Mouse (Mus musculus): ENCODE measurements at regions not wholly inside any gene's neighbourhood (a gene's known extent, or its start where the extent isn't known, plus 50 kb on each side); places are given as distances from the start of the nearest gene placed in this dataset.
A peak's percentile ranks its signal among the peaks of the same experiment; 100 is the strongest.

DNA sequence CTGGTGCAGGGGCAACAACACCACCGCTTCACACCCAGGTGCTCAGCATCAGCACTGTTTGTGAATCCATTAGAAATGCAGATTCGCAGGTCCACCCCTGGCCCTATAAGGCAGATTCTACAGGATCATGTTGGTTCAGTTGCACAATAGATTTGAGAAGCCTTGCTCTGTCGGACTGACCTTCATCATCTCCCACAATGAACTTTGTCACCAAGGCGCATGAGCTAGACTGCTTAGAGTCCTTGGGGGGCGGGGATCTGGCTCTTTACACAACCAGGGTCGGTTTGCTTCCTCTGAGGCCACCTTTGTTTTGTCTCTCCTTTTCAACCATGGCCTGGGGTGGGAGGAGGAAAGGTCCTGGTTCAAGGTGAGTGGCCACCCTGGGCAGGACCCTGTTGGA, 209.7 kb downstream of the Igsf11 start:
- DNase-seq = no peak
- intact Hi-C loops (cut with DNase I) = loop anchor here (10.0 kb wide), 1 partner anchor 883 kb away; the partner anchor contains the start of gene Lsamp

DNA sequence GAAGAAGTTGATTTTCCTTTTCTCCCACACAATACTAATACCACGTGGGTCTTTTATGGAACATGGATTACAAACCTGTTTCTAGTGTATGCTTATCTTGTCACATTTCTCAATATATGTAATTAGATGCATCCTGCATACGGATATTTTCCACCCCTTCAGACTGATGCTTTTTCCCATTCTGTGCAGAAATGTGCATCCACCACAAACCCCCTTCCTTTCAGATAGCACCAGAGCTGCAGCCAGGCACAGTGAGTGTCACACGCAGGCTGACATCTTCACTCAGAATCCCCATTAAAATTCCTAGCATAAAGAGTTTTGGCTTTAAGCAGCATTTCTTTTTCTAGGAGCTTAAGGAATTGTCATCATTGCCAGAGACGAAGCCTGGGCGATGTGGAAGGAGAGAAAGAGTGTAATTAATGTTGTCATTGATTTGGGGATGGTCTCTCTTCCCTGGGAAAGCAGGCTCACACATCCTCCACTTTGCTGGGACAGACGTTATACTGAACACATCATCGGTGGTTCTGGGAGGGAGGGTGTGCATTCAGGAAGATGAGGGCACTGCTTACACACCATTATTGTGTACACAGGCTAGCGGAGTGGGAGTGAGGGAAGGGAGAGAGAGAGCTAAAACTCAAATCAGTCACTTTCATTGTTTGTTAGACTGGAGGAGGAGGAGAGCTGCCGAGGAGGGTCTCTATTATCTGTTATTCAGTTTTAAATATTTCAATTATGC, 211.1 kb downstream of the Igsf11 start:
- DNase-seq = no peak
- intact Hi-C loops (cut with DNase I) = loop anchor here (10.0 kb wide), 1 partner anchor 881 kb away; the partner anchor contains the start of gene Lsamp

DNA sequence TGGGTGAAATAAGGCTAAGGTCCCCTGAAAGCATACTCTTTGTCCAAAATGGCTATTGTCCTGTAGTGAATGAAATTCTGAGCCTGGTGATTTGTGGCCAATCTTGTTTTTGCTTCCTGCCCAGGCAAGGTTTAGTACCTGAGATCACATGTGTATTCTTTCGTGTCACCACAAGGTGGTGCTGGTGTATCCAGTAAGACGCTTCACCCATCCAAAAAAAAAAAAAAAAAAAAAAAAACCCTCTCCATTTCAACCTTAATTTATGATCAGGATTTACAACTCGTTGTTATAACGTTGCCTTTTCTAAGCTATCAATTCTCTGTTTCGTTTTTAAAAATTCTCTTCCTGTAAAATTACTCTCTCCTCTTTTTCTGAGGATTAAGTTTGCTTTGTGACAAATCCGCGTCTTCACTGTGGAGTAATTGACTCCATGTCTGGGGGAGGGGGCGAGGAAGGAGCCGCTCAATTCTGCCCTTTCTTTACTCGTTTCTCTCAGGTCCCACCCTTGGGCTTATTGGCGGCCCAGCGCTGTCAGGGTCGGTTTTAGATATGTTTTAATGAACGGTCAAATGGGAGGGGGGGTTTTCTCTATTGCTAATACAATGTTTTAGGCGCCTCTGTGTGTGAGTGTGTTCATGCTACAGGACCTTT, 217.0 kb downstream of the Igsf11 start:
- intact Hi-C loops (cut with DNase I) = loop anchor here (10.0 kb wide), 3 partner anchors 195 to 1855 kb away; partner anchors contain the start of gene Lsamp
- peak; percentile 67 for DNase-seq

DNA sequence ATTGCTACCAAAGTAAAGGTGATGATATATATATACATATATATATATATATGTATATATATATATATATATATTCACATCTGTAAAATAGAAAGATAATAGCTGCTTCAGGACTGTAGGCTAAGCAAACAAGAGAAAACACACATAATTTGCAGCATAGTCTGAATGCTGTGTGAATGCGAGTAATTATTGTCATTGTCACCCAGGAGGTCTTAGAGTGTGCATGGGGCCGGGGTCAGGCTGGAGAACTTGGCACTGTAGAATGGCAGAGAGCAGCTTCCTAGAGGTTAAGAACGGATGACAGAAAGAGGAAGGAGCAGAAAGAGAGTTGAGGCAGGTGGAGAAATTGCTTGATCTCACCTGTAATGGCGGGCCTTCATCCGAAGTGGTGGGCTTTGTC, 217.6 kb downstream of the Igsf11 start:
- DNase-seq = no peak
- intact Hi-C loops (cut with DNase I) = loop anchor here (10.0 kb wide), 2 partner anchors 195 to 1855 kb away; no protein-coding TSS in a partner anchor

DNA sequence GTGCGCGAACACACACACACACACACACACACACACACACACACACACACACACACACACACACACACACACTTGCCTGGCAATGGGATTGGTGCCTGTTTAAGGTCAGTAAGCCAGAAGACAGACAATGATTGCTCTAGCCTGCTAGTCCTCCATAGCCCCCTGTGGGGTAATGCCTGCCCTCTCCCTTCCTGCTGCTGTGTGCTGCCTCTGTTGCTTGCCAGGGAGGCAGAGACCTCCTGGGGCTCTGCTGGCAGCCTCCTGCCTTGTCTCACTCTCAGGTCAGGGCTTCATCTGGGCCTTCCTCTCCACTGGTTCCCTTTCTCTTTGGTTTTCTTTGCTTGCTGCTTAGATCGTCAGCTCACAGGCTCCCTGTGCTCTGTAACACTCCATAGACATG, 225.6 kb downstream of the Igsf11 start:
- DNase-seq = peak; percentile 54
- intact Hi-C loops (cut with DNase I) = loop anchor here (10.0 kb wide), 2 partner anchors 187 to 1847 kb away; no protein-coding TSS in a partner anchor

DNA sequence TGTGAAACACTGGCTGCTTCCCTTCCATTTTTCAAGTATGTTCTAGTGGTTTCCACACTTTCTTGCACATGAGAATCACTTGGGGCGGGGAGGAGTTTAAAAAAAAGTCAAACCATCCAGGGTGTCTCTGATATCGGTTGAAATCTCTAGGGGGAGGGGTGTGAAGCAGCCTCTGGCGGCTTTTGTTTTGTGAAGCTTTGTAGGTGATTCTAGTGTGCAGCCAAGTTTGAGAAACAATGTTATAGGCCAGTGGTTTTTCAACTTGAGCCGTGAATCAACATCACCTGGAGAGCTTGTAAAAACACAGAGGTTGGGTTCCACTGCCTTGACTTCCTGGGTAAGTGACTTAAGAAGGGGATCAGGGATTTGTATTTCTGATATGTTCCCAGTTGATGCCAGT, 227.3 kb downstream of the Igsf11 start:
- no peak for DNase-seq
- intact Hi-C loops (cut with DNase I) = loop anchor here (10.0 kb wide), 2 partner anchors 185 to 1845 kb away; no protein-coding TSS in a partner anchor

DNA sequence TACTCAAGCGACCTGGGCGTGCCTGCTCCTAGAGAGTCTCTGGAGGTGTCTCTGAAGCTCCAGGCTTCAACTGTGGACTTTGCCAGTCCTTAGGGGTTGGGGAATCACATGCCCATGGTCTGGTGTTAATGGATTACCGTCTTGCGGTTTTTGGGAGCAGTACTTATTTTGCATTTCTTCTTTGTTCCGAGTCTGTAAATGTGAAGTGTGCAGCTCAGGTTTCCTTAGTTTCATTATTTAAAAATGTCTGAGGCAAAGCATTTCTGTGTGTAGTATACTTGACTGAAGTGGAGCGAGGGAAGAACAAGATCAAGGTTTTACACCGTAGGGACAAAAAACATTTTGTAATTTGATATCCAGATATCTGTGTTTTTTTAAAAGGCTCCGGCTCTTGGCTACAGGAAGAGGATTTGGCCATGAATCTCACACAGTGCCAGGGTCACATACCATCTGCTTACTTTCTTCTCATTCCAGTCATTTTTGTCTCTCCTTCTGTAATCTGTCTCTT, 231.0 kb downstream of the Igsf11 start:
- intact Hi-C loops (cut with DNase I) = no loop called here
- DNase-seq = no peak

DNA sequence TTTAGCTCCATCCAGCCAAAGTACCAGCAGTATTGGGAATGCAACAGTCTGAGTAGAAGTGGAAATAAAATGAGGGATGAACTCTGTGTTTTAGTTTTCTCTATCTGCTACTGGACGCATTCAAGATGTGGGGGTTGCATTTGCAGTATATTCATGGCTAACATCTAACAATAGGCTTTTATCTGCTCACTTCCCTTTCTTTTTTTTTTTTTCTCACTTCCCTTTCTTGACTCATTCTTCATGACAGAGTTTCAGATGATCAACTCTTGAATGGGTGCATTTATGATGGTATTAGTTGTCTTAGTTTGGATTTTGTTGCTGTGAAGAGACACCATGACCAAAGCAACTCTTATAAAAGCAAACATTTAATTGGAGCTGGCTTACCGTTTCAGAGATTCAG, 240.0 kb downstream of the Igsf11 start:
- DNase-seq = no peak
- intact Hi-C loops (cut with DNase I) = no loop called here

DNA sequence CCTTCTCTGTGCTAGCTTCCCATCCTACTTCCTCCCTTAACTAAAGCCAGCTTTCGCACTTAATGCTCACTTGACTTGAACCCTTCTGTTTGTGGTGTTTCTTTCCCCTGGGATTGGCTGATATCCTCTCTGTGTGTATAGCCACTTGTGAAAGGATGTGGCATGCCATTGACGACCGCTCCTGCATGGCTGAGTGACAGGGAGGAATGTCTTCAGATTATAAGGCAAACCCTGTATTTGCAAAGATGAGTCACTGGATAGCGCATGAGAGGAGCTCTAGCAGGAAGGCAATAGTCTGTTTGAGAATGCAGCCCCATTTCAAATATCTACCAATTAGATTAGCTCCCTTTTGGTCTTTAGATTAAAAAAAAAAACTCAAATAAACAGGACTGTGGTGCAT, 243.3 kb downstream of the Igsf11 start:
- DNase-seq = no peak
- intact Hi-C loops (cut with DNase I) = no loop called here

DNA sequence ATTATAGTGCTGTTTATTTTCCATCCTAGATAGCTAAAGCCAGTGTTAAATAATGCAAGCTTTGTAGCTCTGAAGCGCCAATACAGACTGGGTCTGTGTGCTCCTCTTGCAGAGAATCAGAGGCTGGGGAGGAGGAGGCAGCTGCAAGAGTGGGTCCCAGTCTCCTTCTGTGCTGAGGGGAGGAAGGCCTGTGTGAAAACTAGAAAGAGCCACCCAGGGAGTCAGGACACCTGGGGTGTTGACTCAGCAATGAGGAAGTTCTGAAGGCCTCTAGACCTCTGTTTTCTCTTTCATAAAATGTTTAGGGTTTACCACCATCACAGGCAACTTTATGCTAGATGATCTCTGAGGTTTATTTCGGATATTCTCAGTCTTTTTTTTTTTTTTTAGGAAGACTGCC, 254.7 kb downstream of the Igsf11 start:
- intact Hi-C loops (cut with DNase I) = no loop called here
- DNase-seq = no peak

DNA sequence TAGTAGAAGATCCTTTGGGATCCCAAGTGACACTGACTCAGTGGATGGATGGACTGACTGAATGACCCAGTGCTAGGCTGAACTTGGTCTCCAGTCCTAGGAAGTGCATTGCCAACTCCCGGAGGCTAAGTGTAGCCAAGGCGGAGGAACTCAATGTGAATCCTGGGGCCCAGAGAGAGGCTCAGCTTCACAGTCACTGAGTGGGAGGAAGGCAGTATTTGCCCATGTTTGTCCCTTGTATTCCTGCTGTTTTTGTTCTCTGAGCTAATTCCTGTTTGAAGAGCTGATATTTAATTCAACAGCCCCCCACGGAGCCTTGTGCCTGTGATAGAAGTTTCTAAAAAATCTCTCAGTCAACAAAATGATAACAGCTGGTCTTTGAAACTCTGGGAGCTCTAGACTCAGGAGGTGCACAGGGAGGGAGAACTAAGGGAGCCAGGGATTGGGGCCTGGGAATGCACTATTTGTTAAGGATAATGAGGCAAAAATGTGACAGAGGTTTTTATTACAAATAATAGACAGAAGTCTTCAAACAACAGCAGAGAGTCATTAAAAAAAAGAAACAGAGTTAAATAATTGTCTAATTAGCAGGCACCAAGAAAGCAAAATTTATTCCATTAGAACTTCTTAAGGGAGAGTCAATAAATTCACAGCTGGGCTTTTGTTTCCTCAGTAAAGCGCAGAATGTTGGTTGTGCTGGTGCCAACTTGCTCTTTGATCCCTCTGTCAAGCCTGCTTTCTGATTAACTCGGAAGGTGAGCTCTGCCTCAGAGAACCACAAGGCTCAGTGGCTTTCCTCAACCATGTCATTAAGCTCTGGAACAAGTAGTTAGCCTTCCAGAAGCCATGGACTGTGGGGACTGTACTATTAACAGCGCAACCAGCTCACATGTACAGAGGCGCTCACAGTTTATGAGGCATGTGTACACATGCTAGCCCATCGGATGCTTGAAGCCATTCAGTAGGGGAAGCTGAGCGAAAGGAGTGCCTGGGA, 259.2 kb downstream of the Igsf11 start:
- intact Hi-C loops (cut with DNase I) = no loop called here
- no peak for DNase-seq

DNA sequence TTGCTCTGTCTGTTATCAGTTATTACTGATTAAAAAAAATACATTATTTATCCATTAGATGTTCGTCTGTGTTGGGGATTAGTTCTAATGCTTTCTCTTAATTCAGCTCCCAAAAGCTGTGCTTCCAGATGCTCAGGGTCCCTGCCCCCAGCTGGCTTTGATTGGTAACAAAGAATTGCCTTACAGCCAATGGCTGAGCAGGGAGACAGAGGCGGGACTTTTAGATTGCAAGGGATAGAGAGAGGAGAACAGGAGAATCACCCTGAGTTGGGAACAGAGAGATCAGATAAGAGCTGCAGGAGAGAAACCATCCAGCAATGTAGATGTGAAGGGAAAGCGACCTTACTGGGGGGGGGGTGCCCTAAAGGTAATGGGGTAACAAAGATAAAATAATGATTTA, 266.4 kb downstream of the Igsf11 start:
- no peak for DNase-seq
- intact Hi-C loops (cut with DNase I) = no loop called here

DNA sequence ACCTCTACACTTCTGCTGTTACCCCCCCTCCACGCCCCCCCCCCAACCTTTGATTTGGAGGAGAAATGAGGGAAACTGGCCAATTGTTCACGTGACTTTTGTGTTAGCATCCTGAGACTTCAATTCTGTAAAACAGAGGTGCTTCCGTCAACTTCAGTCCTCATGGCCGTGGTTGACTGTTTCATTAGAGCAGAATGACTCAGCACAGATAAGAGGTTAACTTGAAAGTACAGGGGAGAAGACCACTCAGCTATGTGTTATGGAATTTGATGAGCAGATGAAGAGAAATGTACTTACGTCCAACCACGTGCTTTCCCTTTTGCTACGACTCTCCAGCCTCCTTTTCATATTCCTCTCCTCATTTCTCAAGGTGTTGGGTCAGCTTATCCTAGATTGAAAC, 267.3 kb downstream of the Igsf11 start:
- no peak for DNase-seq

DNA sequence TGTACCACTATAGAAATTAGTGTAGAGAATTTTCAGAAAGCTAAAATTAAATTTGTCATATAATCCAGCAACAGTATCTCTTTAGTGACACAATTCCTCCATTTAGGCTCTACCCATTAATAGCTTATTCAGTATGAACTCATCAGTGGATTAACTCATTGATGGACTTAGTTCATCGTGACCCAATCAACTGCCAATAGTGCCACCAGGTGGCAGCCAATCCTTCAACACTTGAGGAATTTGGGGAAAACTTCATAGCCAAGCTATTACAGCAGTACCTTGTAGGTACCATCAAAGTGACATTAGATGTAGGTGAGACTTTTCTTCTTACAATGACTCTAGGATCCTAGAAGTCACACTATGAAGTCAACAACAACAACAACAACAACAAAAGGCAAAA, 270.2 kb downstream of the Igsf11 start:
- peak; percentile 5 for DNase-seq
- intact Hi-C loops (cut with DNase I) = no loop called here

More for the DNA sequence above, 267.3 kb downstream of the Igsf11 start:
- intact Hi-C loops (cut with DNase I) = no loop called here

DNA sequence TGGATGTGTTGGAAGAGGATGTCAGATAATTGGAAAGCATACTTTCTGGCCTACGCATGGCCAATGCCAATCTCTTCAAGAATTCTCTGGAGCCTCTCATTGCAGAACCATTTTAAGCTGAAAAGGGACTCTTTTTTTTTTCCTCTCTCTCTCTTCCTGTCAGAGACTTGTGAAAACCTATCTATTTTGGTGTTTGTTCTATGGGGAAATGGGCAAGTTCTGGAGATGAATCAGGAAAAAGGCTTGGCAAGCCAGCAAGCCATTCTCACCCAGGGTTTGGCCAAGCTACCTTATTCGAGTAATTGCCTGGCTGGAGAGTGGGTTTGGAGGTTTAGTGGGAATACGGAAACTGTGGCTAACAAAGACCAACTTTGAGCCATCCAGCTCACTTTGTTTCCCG, 299.4 kb downstream of the Igsf11 start:
- DNase-seq = no peak
- intact Hi-C loops (cut with DNase I) = no loop called here

DNA sequence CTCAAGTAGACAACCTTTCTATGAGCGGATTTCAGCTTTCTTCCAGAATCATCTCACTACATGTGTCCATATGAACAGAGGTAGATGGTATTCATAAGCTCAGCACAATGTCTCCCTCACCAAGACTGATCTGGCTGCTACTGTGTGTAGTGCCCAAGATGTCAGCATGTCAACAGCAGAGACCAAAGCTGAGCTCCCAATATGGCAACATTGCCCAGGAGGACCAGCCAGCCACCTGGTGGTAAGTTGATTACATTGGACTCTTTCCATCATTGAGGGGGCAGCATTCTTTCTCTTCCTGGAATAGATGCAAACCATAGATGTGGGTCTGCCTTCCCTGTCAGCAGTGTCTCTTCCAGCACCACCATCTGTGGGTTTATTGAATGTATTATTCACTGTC, 303.0 kb downstream of the Igsf11 start:
- intact Hi-C loops (cut with DNase I) = no loop called here
- DNase-seq = peak; percentile 30

DNA sequence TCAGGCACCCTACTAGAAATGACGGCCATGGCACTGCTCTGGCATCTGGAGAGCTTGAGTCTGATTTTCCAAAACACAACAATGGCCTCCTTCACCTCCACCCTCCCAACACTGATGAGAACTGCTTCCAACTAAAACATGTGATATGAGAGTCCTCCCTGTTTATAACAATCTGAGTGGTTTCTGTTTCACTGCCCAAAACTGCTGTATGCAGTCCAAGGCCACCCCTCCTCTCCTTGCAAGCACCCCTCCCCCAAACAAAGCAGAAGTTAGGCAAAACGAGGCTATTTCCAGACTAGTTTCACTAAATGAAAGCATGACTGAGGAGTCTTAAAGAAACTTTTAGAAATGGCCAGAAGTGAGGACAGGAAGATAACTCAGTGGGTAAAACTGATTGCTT, 304.4 kb downstream of the Igsf11 start:
- DNase-seq = no peak
- intact Hi-C loops (cut with DNase I) = no loop called here

DNA sequence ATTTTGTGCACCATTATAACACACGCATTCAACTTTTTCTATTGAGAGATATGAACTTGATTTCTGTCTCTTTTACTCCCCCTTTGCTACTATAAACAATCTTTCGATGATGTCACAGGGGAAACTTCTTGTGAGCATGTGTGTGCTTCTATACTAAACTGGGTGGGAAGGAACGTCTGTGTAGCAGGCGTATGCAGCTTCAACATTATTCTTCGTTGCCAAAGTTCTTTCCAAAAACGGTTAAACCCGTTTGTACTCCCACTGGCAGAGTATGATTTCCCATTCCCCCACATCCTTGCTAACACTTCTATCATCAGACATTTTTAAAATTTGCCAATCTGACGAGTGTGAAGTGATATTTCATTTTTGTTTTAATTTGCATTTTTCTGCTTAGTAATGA, 331.1 kb downstream of the Igsf11 start:
- intact Hi-C loops (cut with DNase I) = no loop called here
- DNase-seq = no peak

DNA sequence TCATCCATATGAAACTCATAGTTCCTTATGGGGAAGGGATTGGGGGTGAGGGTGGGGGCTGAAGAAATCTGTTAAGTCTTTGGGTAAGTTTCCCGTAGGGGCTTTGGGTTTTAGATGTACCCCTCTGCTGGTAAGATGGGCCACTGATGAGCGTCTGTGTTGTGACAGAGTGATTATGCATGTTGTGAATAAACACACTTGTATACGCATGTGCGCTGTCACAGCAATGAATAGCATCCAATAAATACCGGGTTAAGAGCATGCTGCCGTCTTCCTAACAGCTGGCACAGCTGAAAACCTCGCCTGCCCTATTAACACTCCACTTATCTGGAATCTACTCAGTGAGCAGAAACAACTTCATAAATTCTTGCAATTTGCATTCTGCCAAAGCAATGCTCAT, 337.0 kb downstream of the Igsf11 start:
- DNase-seq = no peak
- intact Hi-C loops (cut with DNase I) = no loop called here

DNA sequence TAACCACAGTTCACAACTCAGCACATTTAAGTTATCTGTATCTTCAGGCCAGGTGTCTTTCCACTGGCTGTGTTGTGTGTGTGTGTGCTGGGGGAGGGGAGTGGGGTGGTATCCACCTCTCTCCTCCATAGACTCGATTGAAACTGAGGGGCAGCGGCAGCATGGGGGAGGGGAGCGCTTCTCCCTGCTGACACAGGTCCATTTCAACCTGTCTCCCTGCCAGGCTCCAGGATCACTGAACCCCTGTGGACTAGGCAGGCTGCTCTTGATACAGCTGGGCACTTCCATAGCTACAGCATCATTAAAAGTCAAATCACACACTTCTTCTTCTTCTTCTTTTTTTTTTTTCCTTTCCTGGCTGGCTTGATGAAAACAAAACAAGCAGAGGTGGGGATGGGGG, 338.0 kb downstream of the Igsf11 start:
- intact Hi-C loops (cut with DNase I) = no loop called here
- peak; percentile 27 for DNase-seq

DNA sequence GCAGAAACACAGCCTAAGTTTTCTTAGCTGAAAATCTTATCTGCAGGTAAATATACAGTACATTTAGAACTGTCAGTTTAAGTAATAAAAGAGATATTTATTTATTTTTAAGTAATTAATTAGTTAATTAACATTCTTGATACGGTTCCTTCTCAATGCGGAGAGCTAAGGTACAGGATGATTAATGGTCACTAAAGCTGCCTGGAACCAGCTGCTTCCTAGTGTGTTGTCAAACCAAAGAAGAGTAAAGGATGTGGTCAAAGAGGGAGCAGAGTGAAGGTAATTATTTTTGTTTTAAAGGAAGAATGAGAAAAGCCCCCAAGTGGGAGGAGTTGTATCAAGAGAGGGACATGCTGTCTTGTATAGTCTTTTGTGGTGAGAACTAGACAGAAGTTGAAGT, 341.8 kb downstream of the Igsf11 start:
- no peak for DNase-seq
- intact Hi-C loops (cut with DNase I) = no loop called here
